Mouse (Mus musculus): ENCODE measurements around the gene Glipr1l2. TPM values are rescaled to one million over a fixed set of nuclear protein-coding genes. Genes with fewer than 3 reads are reported as not detected.
"Not testable (repeated sequence)": the region's sequence is repeated elsewhere in the genome, so short reads cannot be mapped to it uniquely, and the experiment has no call there.

Glipr1l2 gene
- polyA plus RNA-seq, 2 experiments, result not detected

DNA sequence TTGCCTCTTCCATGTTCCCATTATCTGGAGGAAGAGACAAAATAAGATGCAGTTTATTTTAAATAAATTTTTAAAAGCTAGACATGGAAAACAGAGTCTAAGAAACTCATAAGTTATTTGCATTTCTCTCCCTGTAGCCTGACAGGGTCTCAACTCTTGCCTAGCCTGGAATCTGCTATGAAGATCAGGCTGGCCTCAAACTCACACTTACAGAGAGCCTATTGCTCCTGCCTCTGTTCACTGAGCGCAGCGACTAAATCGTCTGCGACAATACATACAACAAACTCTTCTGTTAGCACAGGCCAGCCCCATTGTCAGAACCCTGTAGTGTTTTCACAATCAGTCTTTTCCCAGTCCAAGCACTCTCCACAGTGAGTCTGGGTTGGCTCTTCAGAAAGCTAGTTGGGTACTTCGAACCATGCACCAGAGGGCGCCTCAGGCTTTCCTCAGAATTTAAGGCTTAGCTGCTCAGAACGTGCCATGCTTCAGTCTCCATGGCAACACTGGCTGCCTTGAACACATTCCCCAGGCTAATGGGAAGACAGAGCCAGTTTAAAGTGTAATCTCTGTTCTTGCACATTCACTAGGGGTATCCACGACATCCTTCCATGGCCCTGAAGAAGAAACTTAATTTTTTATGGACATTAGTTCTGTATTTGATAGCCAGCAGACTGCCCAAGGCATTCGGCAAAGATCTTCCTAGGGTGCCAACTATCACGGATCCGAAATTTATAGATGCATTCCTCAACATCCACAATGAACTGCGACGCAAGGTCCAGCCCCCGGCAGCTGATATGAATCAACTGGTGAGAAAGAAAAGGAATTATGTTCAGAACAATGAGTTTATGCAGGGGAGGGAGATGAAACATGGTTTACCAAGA, 23.2 kb upstream of the Glipr1l2 start, which contains the start of gene Glipr1l1:
Gene Glipr1l1 (plus strand): TSS at position 488 of the 881 bp plus-strand sequence.
- H3K9me3 ChIP-seq (ENCODE audit: control insufficient read depth, low read length), result no peaks in the 10 kb centered on the region
- DNase-seq (ENCODE audit: low spot score), result peak; percentile 57
- ATAC-seq (ENCODE audit: low FRiP score, low read depth), result no peak; the same call in 1 of the 2 replicates
- no peaks in the 10 kb centered on the region for H3K36me3 ChIP-seq (ENCODE audit: control insufficient read depth, insufficient read depth, low read length)
- H3K4me2 ChIP-seq (replicated peaks; ENCODE audit: low read depth, low read length, severe bottlenecking), result no peak within 1 kb of the TSS
- no peak within 1 kb of the TSS for H3K9ac ChIP-seq (ENCODE audit: low read depth, low read length, severe bottlenecking)
- H3K27me3 ChIP-seq (ENCODE audit: control insufficient read depth, insufficient read depth, low read length), result no peaks in the 10 kb centered on the region
- no peak within 1 kb of the TSS for H3K4me3 ChIP-seq (replicated peaks; ENCODE audit: low read length)
- H3K4me1 ChIP-seq (ENCODE audit: control insufficient read depth, insufficient read depth, low read length), result no peaks in the 10 kb centered on the region
- WGBS, result 47% methylated on average over 14 of the region's 14 CpGs
- H3K27ac ChIP-seq (replicated peaks; ENCODE audit: low read depth, low read length), result no peak within 1 kb of the TSS
- TF ChIP-seq POLR2A (IDR thresholded peaks at IDR 0.05; ENCODE audit: borderline replicate concordance, extremely low read depth, insufficient read depth, insufficient read length), result no peak

DNA sequence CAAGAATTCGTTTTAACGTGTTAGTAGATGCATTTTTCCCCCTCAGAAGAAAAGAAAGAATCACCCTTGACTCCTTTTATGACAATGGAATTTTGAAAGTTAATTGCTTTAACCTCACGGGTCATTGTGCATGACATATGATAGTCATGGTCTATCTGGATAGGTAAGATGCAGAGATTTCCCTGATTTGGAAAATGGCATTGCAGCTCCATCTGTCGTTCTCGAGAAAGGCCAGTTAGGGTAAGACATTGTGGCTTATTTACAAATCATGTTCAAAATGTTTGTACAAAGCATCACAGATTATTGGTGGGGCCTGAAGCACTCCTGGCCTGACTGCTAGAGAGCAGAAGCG, 22.6 kb upstream of the Glipr1l2 start:
- H3K27ac ChIP-seq (replicated peaks; ENCODE audit: low read depth, low read length); H3K4me3 ChIP-seq (replicated peaks; ENCODE audit: low read length); H3K9me3 ChIP-seq (ENCODE audit: control insufficient read depth, low read length); H3K27me3 ChIP-seq (ENCODE audit: control insufficient read depth, insufficient read depth, low read length); DNase-seq (ENCODE audit: low spot score); ATAC-seq (ENCODE audit: low FRiP score, low read depth); H3K36me3 ChIP-seq (ENCODE audit: control insufficient read depth, insufficient read depth, low read length); H3K4me2 ChIP-seq (replicated peaks; ENCODE audit: low read depth, low read length, severe bottlenecking); H3K9ac ChIP-seq (ENCODE audit: low read depth, low read length, severe bottlenecking); H3K4me1 ChIP-seq (ENCODE audit: control insufficient read depth, insufficient read depth, low read length): not testable (repeated sequence)
- WGBS, result 86% methylated on average over 6 of the region's 6 CpGs

- no peak for ATAC-seq (ENCODE audit: low FRiP score, low read depth)
- H3K36me3 ChIP-seq (ENCODE audit: control insufficient read depth, insufficient read depth, low read length), result no peaks in the 10 kb centered on the region
- no peak for DNase-seq (ENCODE audit: low spot score)
- no peaks in the 10 kb centered on the region for H3K27me3 ChIP-seq (ENCODE audit: control insufficient read depth, insufficient read depth, low read length)
- 54% methylated on average over 2 of the region's 2 CpGs for WGBS
- no peaks in the 10 kb centered on the region for H3K9me3 ChIP-seq (ENCODE audit: control insufficient read depth, low read length)
- no peak overlapping the region for H3K27ac ChIP-seq (replicated peaks; ENCODE audit: low read depth, low read length)
- no peak overlapping the region for H3K4me2 ChIP-seq (replicated peaks; ENCODE audit: low read depth, low read length, severe bottlenecking)
- H3K4me1 ChIP-seq (ENCODE audit: control insufficient read depth, insufficient read depth, low read length), result no peaks in the 10 kb centered on the region
- TF ChIP-seq POLR2A (IDR thresholded peaks at IDR 0.05; ENCODE audit: borderline replicate concordance, extremely low read depth, insufficient read depth, insufficient read length), result no peak
- no peak overlapping the region for H3K9ac ChIP-seq (ENCODE audit: low read depth, low read length, severe bottlenecking)
- no peak overlapping the region for H3K4me3 ChIP-seq (replicated peaks; ENCODE audit: low read length)
Measured at GRCm38 (mm10) chr10:112080044-112080443, 3.1 kb upstream of the Glipr1l2 start.

GRCm38 (mm10) chr10:112105785-112106184, 22.6 kb downstream of the Glipr1l2 start:
- not testable (repeated sequence) for H3K27ac ChIP-seq (replicated peaks; ENCODE audit: low read depth, low read length); H3K4me3 ChIP-seq (replicated peaks; ENCODE audit: low read length); H3K27me3 ChIP-seq (ENCODE audit: control insufficient read depth, insufficient read depth, low read length); H3K36me3 ChIP-seq (ENCODE audit: control insufficient read depth, insufficient read depth, low read length); H3K4me2 ChIP-seq (replicated peaks; ENCODE audit: low read depth, low read length, severe bottlenecking); H3K9me3 ChIP-seq (ENCODE audit: control insufficient read depth, low read length); H3K4me1 ChIP-seq (ENCODE audit: control insufficient read depth, insufficient read depth, low read length); H3K9ac ChIP-seq (ENCODE audit: low read depth, low read length, severe bottlenecking)
- WGBS, result 6% methylated on average over 5 of the region's 5 CpGs
- peak; percentile 12; the same call in 1 of the 2 replicates for ATAC-seq (ENCODE audit: low FRiP score, low read depth)
- DNase-seq (ENCODE audit: low spot score), result peak; percentile 43

DNA sequence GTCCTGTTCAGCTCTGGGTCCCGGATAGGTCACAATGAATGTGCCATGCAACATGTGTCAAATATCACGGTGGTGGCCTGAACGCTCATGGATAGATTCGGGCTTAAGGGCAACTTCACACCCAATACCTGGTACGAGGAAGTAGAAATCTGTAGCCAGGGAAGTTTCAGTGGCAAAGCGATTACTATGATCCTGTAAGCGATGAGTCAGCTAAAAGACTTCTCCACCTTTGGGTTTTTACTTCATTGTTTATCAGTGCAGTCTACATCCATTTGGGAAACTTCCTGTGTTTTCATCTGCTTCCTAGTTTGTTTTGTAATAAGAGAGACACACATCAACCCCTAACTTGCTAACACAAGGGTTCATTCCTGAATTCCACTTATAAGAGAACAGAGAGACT, 27.2 kb downstream of the Glipr1l2 start:
- no peaks in the 10 kb centered on the region for H3K27me3 ChIP-seq (ENCODE audit: control insufficient read depth, insufficient read depth, low read length)
- no peak for ATAC-seq (ENCODE audit: low FRiP score, low read depth)
- H3K4me3 ChIP-seq (replicated peaks; ENCODE audit: low read length), result no peak overlapping the region
- WGBS, result 88% methylated on average over 7 of the region's 7 CpGs
- no peak for DNase-seq (ENCODE audit: low spot score)
- H3K4me1 ChIP-seq (ENCODE audit: control insufficient read depth, insufficient read depth, low read length), result no peaks in the 10 kb centered on the region
- TF ChIP-seq POLR2A (IDR thresholded peaks at IDR 0.05; ENCODE audit: borderline replicate concordance, extremely low read depth, insufficient read depth, insufficient read length), result no peak
- H3K27ac ChIP-seq (replicated peaks; ENCODE audit: low read depth, low read length), result no peak overlapping the region
- no peaks in the 10 kb centered on the region for H3K36me3 ChIP-seq (ENCODE audit: control insufficient read depth, insufficient read depth, low read length)
- H3K4me2 ChIP-seq (replicated peaks; ENCODE audit: low read depth, low read length, severe bottlenecking), result no peak overlapping the region
- H3K9me3 ChIP-seq (ENCODE audit: control insufficient read depth, low read length), result no peaks in the 10 kb centered on the region
- no peak overlapping the region for H3K9ac ChIP-seq (ENCODE audit: low read depth, low read length, severe bottlenecking)

- DNase-seq (ENCODE audit: low spot score); H3K9me3 ChIP-seq (ENCODE audit: control insufficient read depth, low read length); H3K4me3 ChIP-seq (replicated peaks; ENCODE audit: low read length); H3K9ac ChIP-seq (ENCODE audit: low read depth, low read length, severe bottlenecking); ATAC-seq (ENCODE audit: low FRiP score, low read depth); H3K4me2 ChIP-seq (replicated peaks; ENCODE audit: low read depth, low read length, severe bottlenecking); H3K36me3 ChIP-seq (ENCODE audit: control insufficient read depth, insufficient read depth, low read length); H3K4me1 ChIP-seq (ENCODE audit: control insufficient read depth, insufficient read depth, low read length); H3K27ac ChIP-seq (replicated peaks; ENCODE audit: low read depth, low read length); H3K27me3 ChIP-seq (ENCODE audit: control insufficient read depth, insufficient read depth, low read length): not testable (repeated sequence)
- 30% methylated on average over 2 of the region's 2 CpGs for WGBS
Measured at GRCm38 (mm10) chr10:112125090-112125489, 41.9 kb downstream of the Glipr1l2 start.

GRCm38 (mm10) chr10:112127682-112128230, 44.6 kb downstream of the Glipr1l2 start:
- not testable (repeated sequence) for H3K27me3 ChIP-seq (ENCODE audit: control insufficient read depth, insufficient read depth, low read length); H3K9me3 ChIP-seq (ENCODE audit: control insufficient read depth, low read length); H3K27ac ChIP-seq (replicated peaks; ENCODE audit: low read depth, low read length); H3K4me1 ChIP-seq (ENCODE audit: control insufficient read depth, insufficient read depth, low read length); H3K9ac ChIP-seq (ENCODE audit: low read depth, low read length, severe bottlenecking); H3K4me3 ChIP-seq (replicated peaks; ENCODE audit: low read length); ATAC-seq (ENCODE audit: low FRiP score, low read depth); H3K36me3 ChIP-seq (ENCODE audit: control insufficient read depth, insufficient read depth, low read length); H3K4me2 ChIP-seq (replicated peaks; ENCODE audit: low read depth, low read length, severe bottlenecking); DNase-seq (ENCODE audit: low spot score)
- WGBS, result 58% methylated on average over 6 of the region's 6 CpGs

Data from limb, embryonic 14.5 days (tissue).